Mouse (Mus musculus) intestine, embryonic 14.5 days (tissue): ENCODE measurements around the gene Dcun1d3. TPM values are rescaled to one million over a fixed set of nuclear protein-coding genes. Genes with fewer than 3 reads are reported as not detected.

Source experiments
- ATAC-seq: fragments of 200-750 bp; cut with Nextera tagmentation; replicated peaks from 2 replicates; pipeline ENCODE4 v1.8.0; 2017; ENCODE audit warnings: low read depth, moderate number of reproducible peaks, moderate TSS enrichment, moderate library complexity; ENCODE audit not compliant: low FRiP score, low TSS enrichment
- DNase-seq: peaks from one replicate; pipeline ENCODE4 v3.0.0-alpha.2; 2018; ENCODE audit warnings: low spot score
- H3K27ac ChIP-seq: fragments of 300-500 bp; sonication (generic); 2 replicates; pipeline ENCODE4 v1.5.1; 2014; ENCODE audit warnings: low read depth, mild to moderate bottlenecking, control low read depth
- H3K27me3 ChIP-seq: fragments of 300-500 bp; sonication (generic); replicated peaks from 2 replicates; pipeline ENCODE4 v1.6.1; 2014; ENCODE audit warnings: low read length, control low read depth; ENCODE audit not compliant: control insufficient read depth, insufficient read depth
- H3K36me3 ChIP-seq: fragments of 300-500 bp; sonication (generic); 2 replicates; pipeline ENCODE4 v1.6.1; 2014; ENCODE audit warnings: low read length, control low read depth; ENCODE audit not compliant: control insufficient read depth, insufficient read depth
- H3K4me1 ChIP-seq: fragments of 300-500 bp; sonication (generic); replicated peaks from 2 replicates; pipeline ENCODE4 v1.6.1; 2014; ENCODE audit warnings: low read length, control low read depth, mixed read lengths; ENCODE audit not compliant: control insufficient read depth, insufficient read depth
- H3K4me2 ChIP-seq: fragments of 300-500 bp; sonication (generic); 2 replicates; pipeline ENCODE4 v1.6.1; 2014; ENCODE audit warnings: low read length
- H3K4me3 ChIP-seq: fragments of 300-500 bp; sonication (generic); 2 replicates; pipeline ENCODE4 v1.5.1; 2014; ENCODE audit warnings: low read depth, low read length, control low read depth, mixed read lengths
- H3K9ac ChIP-seq: fragments of 300-500 bp; sonication (generic); 2 replicates; pipeline ENCODE4 v1.6.1; 2014; ENCODE audit warnings: mild to moderate bottlenecking, low read length
- H3K9me3 ChIP-seq: fragments of 300-500 bp; sonication (generic); 2 replicates; pipeline ENCODE4 v1.6.1; 2016; ENCODE audit warnings: low read length, control low read depth; ENCODE audit not compliant: control insufficient read depth
- WGBS: fragments of 180-500 bp; shearing (Covaris S2); extraction: QIAGEN DNeasy Blood & Tissue Kit; methylation state at CpG from one replicate; pipeline ENCODE4 v1.1.7; 2014; 5-methylcytosine and 5-hydroxymethylcytosine counted together
- polyA plus RNA-seq: library from polyadenylated mRNA; unstranded; fragments of >200 nt; fragmentation: Nextera tagmentation; extraction: Ambion mirVana; gene quantifications from 2 replicates; pipeline ENCODE4 v1.2.1, GENCODE M21; 2014

The Dcun1d3 gene
- polyA plus RNA-seq, 1 experiment from 2014 or later: 6.2 TPM

- Histone ChIP-seq H3K27me3 (no peaks in the 10 kb centered on the region), H3K9me3 (no peaks in the 10 kb centered on the region), H3K4me2 (no peak overlapping the region), H3K27ac (no peak overlapping the region), H3K4me1 (no peaks in the 10 kb centered on the region), H3K4me3 (no peak overlapping the region), H3K36me3 (no peaks in the 10 kb centered on the region), H3K9ac (no peak overlapping the region)
- no peak for ATAC-seq
- DNase-seq: no peak
- 89% methylated on average over 3 of the region's 3 CpGs for WGBS
These were observed 10.6 kb upstream of the Dcun1d3 start for GRCm38 (mm10) chr7:119906523-119907215.

DNA sequence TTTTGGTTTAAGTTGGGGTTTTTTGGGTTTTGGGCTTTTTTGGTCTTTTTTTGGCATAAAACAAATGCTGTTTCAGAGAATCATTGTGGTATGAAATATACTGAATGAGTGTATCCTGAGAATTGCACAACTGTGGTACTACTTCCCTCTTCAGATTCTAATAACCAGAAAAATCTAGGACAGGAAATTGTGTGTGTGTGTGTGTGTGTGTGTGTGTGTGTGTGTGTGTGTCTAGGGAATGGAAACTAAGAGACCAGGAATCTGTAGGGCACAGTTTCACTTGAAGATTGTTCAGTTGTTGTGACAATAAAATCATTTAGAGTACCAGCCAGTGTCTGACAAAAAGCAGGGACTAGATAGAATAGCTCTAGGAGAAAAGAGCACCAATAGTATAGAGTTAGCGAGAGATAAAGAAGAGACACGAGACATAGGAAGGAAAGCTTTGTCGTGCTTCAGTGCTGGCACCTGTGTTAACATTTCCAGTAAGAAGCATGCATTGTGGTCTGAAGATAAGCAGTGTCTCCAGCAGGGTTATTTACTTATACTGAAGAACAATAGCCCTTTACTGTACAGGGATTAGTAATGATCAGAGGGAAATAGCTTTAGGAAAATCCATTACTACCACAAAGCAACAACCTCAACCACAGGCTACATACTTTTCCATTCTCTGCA lies 3.4 kb upstream of the Dcun1d3 start:
- H3K4me2 ChIP-seq: no peak overlapping the region
- no peaks in the 10 kb centered on the region for H3K27me3 ChIP-seq
- ATAC-seq (no peak), DNase-seq (no peak)
- H3K36me3 ChIP-seq: no peaks in the 10 kb centered on the region
- no peak overlapping the region for H3K27ac ChIP-seq
- H3K4me3 ChIP-seq: no peak overlapping the region
- no peaks in the 10 kb centered on the region for H3K9me3 ChIP-seq
- peaks cover 8% of the 10 kb centered on the region; the same call in 1 of the 2 replicates for H3K4me1 ChIP-seq
- WGBS: 65% methylated on average over 3 of the region's 3 CpGs
- H3K9ac ChIP-seq: no peak overlapping the region

DNA sequence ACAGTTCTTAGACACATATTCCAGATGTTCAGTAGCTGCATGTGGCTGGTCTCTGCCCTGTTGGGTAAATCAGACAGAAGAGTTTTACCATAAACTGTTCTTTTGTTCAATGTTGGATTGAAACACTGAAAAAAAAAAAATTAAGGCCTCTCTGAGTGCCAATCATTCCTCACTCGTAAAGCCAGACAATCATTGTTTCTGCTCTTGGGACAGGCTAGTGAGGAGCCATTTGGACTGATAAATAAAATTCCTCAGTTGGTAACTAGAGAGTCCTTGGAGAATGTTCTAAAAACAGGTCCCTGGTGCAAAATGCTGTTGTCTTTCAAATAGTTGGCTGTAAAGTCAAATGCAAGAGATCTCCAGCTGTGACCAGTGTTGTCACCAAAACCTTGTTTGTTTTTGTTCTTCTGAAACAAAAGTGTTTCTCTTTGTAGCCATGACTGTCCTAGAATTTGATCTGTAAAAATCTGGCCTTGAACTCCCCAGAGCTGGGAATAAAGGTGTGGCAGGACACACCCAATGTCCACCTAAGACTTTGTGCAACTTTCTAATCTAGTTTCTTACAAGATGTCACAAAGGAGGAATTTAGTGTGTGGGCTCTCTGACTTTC lies 2.3 kb upstream of the Dcun1d3 start:
- no peak for ATAC-seq

GRCm38 (mm10) chr7:119897521-119898109 lies 1.5 kb upstream of the Dcun1d3 start:
- Histone ChIP-seq H3K27me3 (no peaks in the 10 kb centered on the region), H3K9ac (no peak overlapping the region), H3K4me3 (no peak overlapping the region), H3K4me1 (peaks cover 16% of the 10 kb centered on the region; the same call in 1 of the 2 replicates), H3K4me2 (no peak overlapping the region), H3K27ac (no peak overlapping the region), H3K36me3 (no peaks in the 10 kb centered on the region), H3K9me3 (no peaks in the 10 kb centered on the region)
- DNase-seq (no peak), ATAC-seq (no peak)
- WGBS: 93% methylated on average over 8 of the region's 8 CpGs

More for the DNA sequence above, 2.3 kb upstream of the Dcun1d3 start:
- Histone ChIP-seq H3K4me3 (no peak overlapping the region), H3K9ac (no peak overlapping the region), H3K4me2 (no peak overlapping the region), H3K36me3 (no peaks in the 10 kb centered on the region), H3K9me3 (no peaks in the 10 kb centered on the region), H3K27me3 (no peaks in the 10 kb centered on the region), H3K27ac (no peak overlapping the region), H3K4me1 (peaks cover 16% of the 10 kb centered on the region; the same call in 1 of the 2 replicates)
- DNase-seq: no peak
- 66% methylated on average over 1 of the region's 1 CpGs for WGBS

GRCm38 (mm10) chr7:119894818-119895544 lies 1.1 kb downstream of the Dcun1d3 start:
- ATAC-seq (peak; percentile 59), DNase-seq (peak; percentile 52)
- Histone ChIP-seq H3K27me3 (no peaks in the 10 kb centered on the region), H3K4me3 (peak overlapping the region; percentile 72), H3K4me1 (peaks cover 16% of the 10 kb centered on the region; the same call in 1 of the 2 replicates), H3K9me3 (no peaks in the 10 kb centered on the region), H3K27ac (peak overlapping the region; percentile 96; the same call in 1 of the 2 replicates), H3K36me3 (no peaks in the 10 kb centered on the region), H3K9ac (peak overlapping the region; percentile 76), H3K4me2 (peak overlapping the region; percentile 63)
- 1% methylated on average over 15 of the region's 15 CpGs for WGBS

DNA sequence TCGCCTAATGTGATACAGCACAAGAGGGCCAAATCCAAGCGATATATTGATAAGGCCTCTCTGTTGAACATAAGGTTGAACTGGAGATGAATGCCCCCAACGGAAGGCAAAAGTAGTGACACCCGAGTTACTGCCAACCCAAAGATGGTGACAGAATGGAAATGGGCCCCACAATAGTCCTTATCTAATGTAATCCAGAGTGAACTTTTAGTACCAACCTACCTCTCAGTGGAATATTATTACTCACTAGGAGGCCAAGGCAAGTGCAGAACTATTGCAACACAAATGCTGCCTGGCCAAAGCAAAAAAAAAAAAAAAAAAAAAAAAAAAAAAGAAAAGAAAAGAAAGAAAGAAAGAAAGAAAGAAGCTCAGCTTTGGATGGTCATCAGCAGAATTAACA lies 3.4 kb downstream of the Dcun1d3 start:
- WGBS: 93% methylated on average over 4 of the region's 4 CpGs
- Histone ChIP-seq H3K4me3 (no peak overlapping the region), H3K4me2 (no peak overlapping the region), H3K27me3 (no peaks in the 10 kb centered on the region), H3K27ac (no peak overlapping the region), H3K9me3 (no peaks in the 10 kb centered on the region), H3K36me3 (no peaks in the 10 kb centered on the region), H3K9ac (no peak overlapping the region), H3K4me1 (peaks cover 16% of the 10 kb centered on the region; the same call in 1 of the 2 replicates)
- DNase-seq (no peak), ATAC-seq (no peak)

- no peak overlapping the region for H3K27ac ChIP-seq
- 85% methylated on average over 1 of the region's 1 CpGs for WGBS
- no peak overlapping the region for H3K4me3 ChIP-seq
- no peaks in the 10 kb centered on the region for H3K36me3 ChIP-seq
- no peaks in the 10 kb centered on the region for H3K27me3 ChIP-seq
- H3K4me1 ChIP-seq: peaks cover 16% of the 10 kb centered on the region; the same call in 1 of the 2 replicates
- no peak overlapping the region for H3K4me2 ChIP-seq
- no peak overlapping the region for H3K9ac ChIP-seq
- ATAC-seq (no peak), DNase-seq (no peak)
- H3K9me3 ChIP-seq: no peaks in the 10 kb centered on the region
These were observed 3.9 kb downstream of the Dcun1d3 start for GRCm38 (mm10) chr7:119892198-119892597.

DNA sequence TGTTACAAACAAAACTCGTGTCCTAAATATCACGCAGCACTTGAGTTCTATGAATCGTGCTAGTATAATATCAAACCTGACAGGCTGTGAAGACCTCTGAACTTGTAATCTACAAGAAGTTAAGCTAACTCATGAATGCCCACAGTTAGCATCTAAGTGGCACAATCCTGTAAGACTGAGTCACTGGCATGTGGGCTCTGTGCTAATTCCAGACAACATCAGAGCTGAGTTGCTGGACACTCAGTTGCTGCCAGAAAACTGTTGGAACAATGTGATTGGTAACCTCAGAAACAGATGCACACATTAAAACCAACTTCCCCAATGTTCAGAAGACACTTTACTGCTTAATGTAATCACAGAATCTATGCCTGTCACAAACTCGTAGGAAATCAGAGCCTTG lies 8.2 kb downstream of the Dcun1d3 start:
- ATAC-seq (no peak), DNase-seq (no peak)
- Histone ChIP-seq H3K36me3 (no peaks in the 10 kb centered on the region), H3K27me3 (no peaks in the 10 kb centered on the region), H3K4me3 (no peak overlapping the region), H3K9me3 (no peaks in the 10 kb centered on the region), H3K4me1 (no peaks in the 10 kb centered on the region), H3K4me2 (no peak overlapping the region), H3K27ac (no peak overlapping the region), H3K9ac (no peak overlapping the region)
- WGBS: 90% methylated on average over 4 of the region's 4 CpGs
